Mouse (Mus musculus): ENCODE measurements around the gene Cenpt. TPM values are rescaled to one million over a fixed set of nuclear protein-coding genes. Genes with fewer than 3 reads are reported as not detected.

Cenpt gene
- 42.8 and 46.9 TPM in 2 replicates for polyA plus RNA-seq (2016; fragmentation: Nextera tagmentation; extraction: Ambion mirVana)

- Histone ChIP-seq H3K36me3 (peaks cover 23% of the 10 kb centered on the region), H3K4me2 (no peak within 1 kb of the TSS), H3K27me3 (replicated peaks) (no peaks in the 10 kb centered on the region), H3K27ac (ENCODE audit: poor library complexity, severe bottlenecking) (no peak within 1 kb of the TSS), H3K4me1 (replicated peaks) (peaks cover 35% of the 10 kb centered on the region), H3K4me3 (no peak within 1 kb of the TSS), H3K9ac (no peak within 1 kb of the TSS), H3K9me3 (replicated peaks) (no peaks in the 10 kb centered on the region)
- WGBS = 94% methylated on average over 3 of the region's 3 CpGs
- no peak for ATAC-seq (ENCODE audit: insufficient number of reproducible peaks, low FRiP score)
These were observed at the start of gene Cenpt for GRCm38 (mm10) chr8:105853178-105853577. Cenpt (minus strand) TSS chr8:105853278.

DNA sequence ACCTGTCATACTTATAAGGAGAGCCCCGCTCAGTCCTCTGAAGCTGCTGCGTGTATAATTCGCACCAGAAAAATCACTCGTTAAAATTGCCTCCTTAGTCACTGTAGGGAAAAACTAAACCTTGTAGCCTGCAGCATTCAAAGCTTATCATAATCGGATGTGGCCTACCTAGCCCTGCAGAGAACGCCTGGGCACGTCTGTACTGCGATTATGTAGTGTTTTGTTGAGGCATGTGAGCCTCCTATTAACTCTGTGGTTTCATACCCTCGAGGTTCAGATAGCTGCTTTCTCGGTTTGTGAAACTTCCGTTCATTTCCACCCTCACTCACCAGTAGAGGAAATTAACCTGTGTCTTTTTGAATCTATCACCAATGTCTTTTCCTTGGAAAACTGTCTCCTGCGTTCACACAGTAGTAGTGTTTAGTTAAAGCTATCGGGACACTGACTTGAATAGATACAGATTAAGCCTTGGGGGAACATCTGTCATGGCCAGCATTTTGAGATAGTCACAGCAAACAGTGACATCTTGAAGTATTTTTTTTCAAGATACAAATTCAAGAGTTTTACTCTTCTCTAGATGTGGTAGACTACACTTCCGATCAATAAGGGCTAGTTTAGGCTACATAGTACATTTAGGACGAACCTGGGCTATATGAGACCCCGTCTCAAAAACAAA, 48.0 kb upstream of the Cenpt start:
- Histone ChIP-seq H3K27ac (ENCODE audit: poor library complexity, severe bottlenecking) (peak overlapping the region; percentile 88), H3K4me1 (replicated peaks) (peaks cover 9% of the 10 kb centered on the region), H3K4me2 (peak overlapping the region; percentile 77), H3K4me3 (peak overlapping the region; percentile 85), H3K9me3 (replicated peaks) (no peaks in the 10 kb centered on the region), H3K9ac (peak overlapping the region; percentile 91), H3K36me3 (peaks cover 3% of the 10 kb centered on the region; the same call in 1 of the 2 replicates), H3K27me3 (replicated peaks) (no peaks in the 10 kb centered on the region)
- 30% methylated on average over 16 of the region's 16 CpGs for WGBS
- no peak for ATAC-seq (ENCODE audit: insufficient number of reproducible peaks, low FRiP score)

- under 1% methylated on average over 67 of the region's 68 CpGs for WGBS
These were observed 47.3 kb upstream of the Cenpt start, which contains the start of gene Pskh1 for GRCm38 (mm10) chr8:105900180-105900940. Pskh1 (plus strand) TSS chr8:105900441.

DNA sequence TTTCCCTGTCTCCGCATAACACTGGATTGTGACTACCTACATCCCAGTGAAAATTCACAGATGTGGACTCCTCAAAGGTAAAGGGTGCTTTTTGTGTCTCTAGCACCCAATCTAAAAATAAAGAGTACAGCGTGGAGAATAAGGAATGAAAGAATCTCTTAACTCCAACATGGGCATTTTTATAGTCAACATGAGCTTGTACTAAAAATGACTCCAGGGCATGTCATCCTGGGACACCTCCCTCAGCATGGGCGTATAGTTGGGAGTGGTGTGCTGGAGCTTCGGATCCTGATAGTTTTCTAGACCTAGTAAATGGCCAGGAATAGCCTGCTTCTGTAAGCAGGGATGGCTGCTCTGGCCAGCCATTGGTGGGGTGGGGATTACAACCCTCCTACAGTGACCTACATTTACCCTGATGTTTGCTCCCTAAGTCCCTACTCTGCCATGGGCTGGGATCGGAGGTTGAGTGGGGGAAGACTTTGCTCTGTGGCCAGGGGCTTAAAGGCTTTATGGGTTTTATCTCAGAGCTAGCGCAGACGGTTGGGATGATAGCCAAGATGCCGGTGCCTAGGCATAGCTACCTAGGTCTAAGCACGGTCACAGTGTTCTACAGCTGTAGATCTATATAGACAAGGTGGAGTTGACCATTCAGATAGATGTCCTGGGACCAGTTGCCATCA, 44.9 kb upstream of the Cenpt start:
- Histone ChIP-seq H3K9ac (no peak overlapping the region), H3K4me3 (no peak overlapping the region), H3K27me3 (replicated peaks) (no peaks in the 10 kb centered on the region), H3K9me3 (replicated peaks) (no peaks in the 10 kb centered on the region), H3K27ac (ENCODE audit: poor library complexity, severe bottlenecking) (no peak overlapping the region), H3K4me1 (replicated peaks) (peaks cover 18% of the 10 kb centered on the region), H3K36me3 (no peaks in the 10 kb centered on the region; the same call in 1 of the 2 replicates), H3K4me2 (no peak overlapping the region)
- no peak for ATAC-seq (ENCODE audit: insufficient number of reproducible peaks, low FRiP score)
- WGBS = 70% methylated on average over 9 of the region's 9 CpGs

More at GRCm38 (mm10) chr8:105900180-105900940, 47.3 kb upstream of the Cenpt start, which contains the start of gene Pskh1:
- peak; percentile 95 for ATAC-seq (ENCODE audit: insufficient number of reproducible peaks, low FRiP score)
- peaks cover 9% of the 10 kb centered on the region for H3K4me1 ChIP-seq (replicated peaks)
- peak within 1 kb of the TSS; percentile 77 for H3K4me2 ChIP-seq
- H3K4me3 ChIP-seq = peak within 1 kb of the TSS; percentile 85
- peaks cover 3% of the 10 kb centered on the region; the same call in 1 of the 2 replicates for H3K36me3 ChIP-seq
- peak within 1 kb of the TSS; percentile 91 for H3K9ac ChIP-seq
- H3K27ac ChIP-seq (ENCODE audit: poor library complexity, severe bottlenecking) = peak within 1 kb of the TSS; percentile 88
- no peaks in the 10 kb centered on the region for H3K27me3 ChIP-seq (replicated peaks)
- H3K9me3 ChIP-seq (replicated peaks) = no peaks in the 10 kb centered on the region

DNA sequence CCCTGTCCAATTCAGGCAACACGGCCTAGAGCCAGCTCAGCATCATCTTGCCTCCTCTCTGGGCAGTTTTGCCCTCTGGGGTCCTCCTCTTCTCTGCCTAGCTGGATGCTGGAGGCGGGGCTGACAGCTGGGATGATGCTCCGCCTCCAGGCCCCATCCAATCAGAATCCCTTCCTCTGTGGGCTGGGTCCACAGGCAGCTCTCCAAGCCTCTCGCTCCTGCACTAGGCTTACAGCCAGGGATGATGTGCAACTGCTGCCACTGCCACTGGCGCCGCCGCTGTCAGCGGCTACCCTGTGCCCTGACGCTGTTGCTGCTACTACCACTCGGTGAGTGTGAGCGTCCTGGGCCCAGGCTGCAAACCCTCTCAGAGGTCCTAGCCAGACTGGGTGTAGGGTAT, 40.3 kb upstream of the Cenpt start, which contains the start of gene Nrn1l:
Nrn1l (plus strand) TSS at position 229 of the 400 bp plus-strand sequence.
- H3K27me3 ChIP-seq (replicated peaks) = no peaks in the 10 kb centered on the region
- peaks cover 9% of the 10 kb centered on the region for H3K4me1 ChIP-seq (replicated peaks)
- no peaks in the 10 kb centered on the region for H3K9me3 ChIP-seq (replicated peaks)
- peak within 1 kb of the TSS; percentile 29 for H3K4me2 ChIP-seq
- peak within 1 kb of the TSS; percentile 22; the same call in 1 of the 2 replicates for H3K27ac ChIP-seq (ENCODE audit: poor library complexity, severe bottlenecking)
- 8% methylated on average over 11 of the region's 11 CpGs for WGBS
- H3K4me3 ChIP-seq = no peak within 1 kb of the TSS
- peaks cover 45% of the 10 kb centered on the region for H3K36me3 ChIP-seq
- ATAC-seq (ENCODE audit: insufficient number of reproducible peaks, low FRiP score) = peak; percentile 82
- peak within 1 kb of the TSS; percentile 46; the same call in 1 of the 2 replicates for H3K9ac ChIP-seq

GRCm38 (mm10) chr8:105892432-105892831, 39.4 kb upstream of the Cenpt start:
- Histone ChIP-seq H3K27ac (ENCODE audit: poor library complexity, severe bottlenecking) (no peak overlapping the region), H3K4me3 (no peak overlapping the region), H3K36me3 (peaks cover 55% of the 10 kb centered on the region), H3K9ac (no peak overlapping the region), H3K4me2 (no peak overlapping the region), H3K9me3 (replicated peaks) (no peaks in the 10 kb centered on the region), H3K4me1 (replicated peaks) (peaks cover 9% of the 10 kb centered on the region), H3K27me3 (replicated peaks) (no peaks in the 10 kb centered on the region)
- no peak for ATAC-seq (ENCODE audit: insufficient number of reproducible peaks, low FRiP score)
- WGBS = 79% methylated on average over 6 of the region's 6 CpGs

DNA sequence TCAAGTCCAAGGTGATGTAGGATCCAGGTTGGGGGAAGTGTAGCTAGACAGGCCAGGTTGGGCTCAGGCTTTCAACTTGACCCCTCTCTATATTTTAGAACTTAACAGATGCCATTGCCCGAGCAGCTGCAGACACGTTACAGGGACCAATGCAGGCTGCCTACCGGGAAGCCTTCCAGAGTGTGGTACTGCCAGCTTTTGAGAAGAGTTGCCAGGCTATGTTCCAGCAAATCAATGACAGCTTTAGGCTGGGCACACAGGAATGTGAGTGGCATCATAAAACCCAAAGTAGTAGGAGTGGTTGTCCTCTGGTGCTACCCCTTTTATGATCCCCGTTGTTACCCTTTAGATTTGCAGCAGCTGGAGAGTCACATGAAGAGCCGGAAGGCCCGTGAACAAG, 37.8 kb upstream of the Cenpt start:
- H3K27ac ChIP-seq (ENCODE audit: poor library complexity, severe bottlenecking) = no peak overlapping the region
- WGBS = 90% methylated on average over 6 of the region's 6 CpGs
- H3K9ac ChIP-seq = no peak overlapping the region
- no peak for ATAC-seq (ENCODE audit: insufficient number of reproducible peaks, low FRiP score)
- peaks cover 70% of the 10 kb centered on the region for H3K36me3 ChIP-seq
- H3K4me1 ChIP-seq (replicated peaks) = peaks cover 9% of the 10 kb centered on the region
- H3K4me2 ChIP-seq = no peak overlapping the region
- no peaks in the 10 kb centered on the region for H3K9me3 ChIP-seq (replicated peaks)
- no peaks in the 10 kb centered on the region for H3K27me3 ChIP-seq (replicated peaks)
- H3K4me3 ChIP-seq = no peak overlapping the region

- H3K36me3 ChIP-seq = peaks cover 80% of the 10 kb centered on the region
- no peak for ATAC-seq (ENCODE audit: insufficient number of reproducible peaks, low FRiP score)
- H3K27me3 ChIP-seq (replicated peaks) = no peaks in the 10 kb centered on the region
- H3K9ac ChIP-seq = no peak overlapping the region
- WGBS = 91% methylated on average over 12 of the region's 12 CpGs
- H3K4me3 ChIP-seq = no peak overlapping the region
- H3K4me1 ChIP-seq (replicated peaks) = peaks cover 9% of the 10 kb centered on the region
- H3K27ac ChIP-seq (ENCODE audit: poor library complexity, severe bottlenecking) = no peak overlapping the region
- no peaks in the 10 kb centered on the region for H3K9me3 ChIP-seq (replicated peaks)
- no peak overlapping the region for H3K4me2 ChIP-seq
These were observed 36.8 kb upstream of the Cenpt start for GRCm38 (mm10) chr8:105889756-105890465.

DNA sequence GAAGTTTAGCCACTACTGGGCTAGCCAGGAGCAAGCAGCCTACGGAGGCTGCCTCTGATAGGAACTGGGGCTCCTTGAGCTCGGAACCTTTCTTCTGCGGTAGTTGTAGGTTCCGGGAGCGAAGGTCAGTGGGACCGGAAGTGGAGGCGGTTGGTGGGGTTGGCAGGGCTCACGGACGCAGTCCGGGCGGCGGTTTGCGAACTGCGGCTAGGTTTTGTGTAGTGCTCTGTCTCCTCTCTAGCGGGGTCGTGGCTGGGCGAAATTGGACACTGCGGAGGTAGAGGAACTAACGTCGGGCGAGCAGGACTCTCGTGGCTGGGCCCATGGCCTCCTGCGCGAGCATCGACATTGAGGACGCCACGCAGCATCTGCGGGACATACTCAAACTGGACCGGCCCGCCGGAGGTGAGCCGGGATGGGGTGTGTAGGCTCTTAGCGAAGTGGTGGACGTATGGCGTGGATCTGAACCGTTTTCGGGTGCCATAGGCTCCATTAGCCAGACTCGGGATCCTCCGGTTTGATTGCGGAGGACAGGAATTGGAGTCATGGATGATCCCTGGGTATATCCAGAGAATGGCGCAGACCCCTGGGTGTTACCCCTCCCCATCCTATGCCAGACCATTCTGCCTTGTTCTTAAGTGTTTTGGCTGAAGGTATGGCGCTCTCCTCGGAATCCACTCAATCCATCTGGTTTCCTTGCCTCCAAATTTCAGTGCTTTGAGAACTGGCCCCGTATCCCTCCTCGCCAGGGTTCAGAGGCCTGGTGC, 27.9 kb upstream of the Cenpt start, which contains the start of gene Edc4:
Edc4 (plus strand) TSS at position 128 of the 767 bp plus-strand sequence.
- Histone ChIP-seq H3K27ac (ENCODE audit: poor library complexity, severe bottlenecking) (peak within 1 kb of the TSS; percentile 56; the same call in 1 of the 2 replicates), H3K36me3 (peaks cover 56% of the 10 kb centered on the region), H3K27me3 (replicated peaks) (no peaks in the 10 kb centered on the region), H3K4me2 (peak within 1 kb of the TSS; percentile 97), H3K9ac (peak within 1 kb of the TSS; percentile 94), H3K9me3 (replicated peaks) (no peaks in the 10 kb centered on the region), H3K4me1 (replicated peaks) (peaks cover 26% of the 10 kb centered on the region), H3K4me3 (peak within 1 kb of the TSS; percentile 95)
- ATAC-seq (ENCODE audit: insufficient number of reproducible peaks, low FRiP score) = peak; percentile 81
- under 1% methylated on average over 45 of the region's 45 CpGs for WGBS

GRCm38 (mm10) chr8:105874301-105874700, 21.2 kb upstream of the Cenpt start:
- peaks cover 79% of the 10 kb centered on the region for H3K36me3 ChIP-seq
- ATAC-seq (ENCODE audit: insufficient number of reproducible peaks, low FRiP score) = no peak
- H3K4me3 ChIP-seq = no peak overlapping the region
- WGBS = 57% methylated on average over 6 of the region's 6 CpGs
- H3K9me3 ChIP-seq (replicated peaks) = no peaks in the 10 kb centered on the region
- peak overlapping the region; percentile 82 for H3K27ac ChIP-seq (ENCODE audit: poor library complexity, severe bottlenecking)
- peak overlapping the region; percentile 40 for H3K4me2 ChIP-seq
- H3K4me1 ChIP-seq (replicated peaks) = peaks cover 30% of the 10 kb centered on the region
- peak overlapping the region; percentile 40; the same call in 1 of the 2 replicates for H3K9ac ChIP-seq
- H3K27me3 ChIP-seq (replicated peaks) = no peaks in the 10 kb centered on the region

Measured in heart, embryonic 12.5 days (tissue).